Mouse (Mus musculus): ENCODE results near the gene Sumo3. TPM values are rescaled to one million over a fixed set of nuclear protein-coding genes. Genes with fewer than 3 reads are reported as not detected.

Gene Sumo3
- polyA plus RNA-seq, 1 experiment from 2014 or later, result 329 TPM

DNA sequence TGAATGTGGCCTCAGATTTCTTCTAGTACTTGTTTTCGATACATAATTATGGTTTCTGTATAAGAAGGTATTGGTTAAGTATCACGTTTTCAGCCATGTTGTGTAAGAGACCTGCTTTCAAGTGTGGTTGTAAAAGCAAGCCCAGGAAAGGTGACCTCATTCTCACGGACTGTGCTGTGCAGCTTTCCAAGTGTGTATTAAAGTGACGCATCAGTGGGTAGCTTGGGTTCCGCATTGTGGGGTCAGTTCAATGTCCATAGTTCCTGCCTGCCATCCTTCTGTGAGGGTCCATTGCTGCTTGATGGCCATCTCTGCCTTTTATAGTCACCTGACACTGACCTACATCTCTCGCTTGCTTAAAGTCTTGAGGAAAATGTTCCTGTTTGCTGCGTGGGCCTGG lies 11.0 kb downstream of the Sumo3 start:
- H3K27ac ChIP-seq, result no peak overlapping the region
- ATAC-seq, result no peak
- H3K4me1 ChIP-seq, result 0 out of 2 replicates have a peak, but pooled peaks cover 5% of the 10 kb centered on the region
- H3K27me3 ChIP-seq, result no peaks in the 10 kb centered on the region
- 97% methylated on average over 7 of the region's 7 CpGs for WGBS
- no peak overlapping the region for H3K4me3 ChIP-seq
- no peak overlapping the region for H3K4me2 ChIP-seq
- H3K9ac ChIP-seq, result no peak overlapping the region
- no peaks in the 10 kb centered on the region for H3K9me3 ChIP-seq (replicated peaks)
- peaks cover 66% of the 10 kb centered on the region for H3K36me3 ChIP-seq (ENCODE audit: poor library complexity, severe bottlenecking)

DNA sequence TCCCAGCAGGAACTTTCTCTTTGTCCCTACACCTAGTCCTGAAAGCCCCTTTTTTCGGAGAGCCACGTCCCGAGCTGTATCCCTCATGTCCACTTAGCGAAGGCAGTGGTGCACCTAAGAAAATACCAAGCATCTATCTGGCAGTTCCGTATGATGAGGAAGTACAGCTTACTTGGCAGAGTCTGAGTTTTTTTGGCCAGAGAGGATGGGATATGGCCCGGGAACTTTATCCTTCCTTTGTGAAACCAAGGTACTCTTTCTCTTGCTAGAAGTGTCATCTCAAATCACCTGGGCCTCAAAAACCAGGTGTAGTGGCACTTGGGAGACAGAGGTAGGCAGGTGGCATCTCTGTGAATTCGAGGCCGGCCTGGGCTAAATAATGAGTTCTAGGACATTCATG lies 15.6 kb downstream of the Sumo3 start:
- WGBS, result 77% methylated on average over 8 of the region's 8 CpGs
- peak overlapping the region; percentile 85 for H3K27ac ChIP-seq
- H3K4me2 ChIP-seq, result peak overlapping the region; percentile 82
- no peaks in the 10 kb centered on the region for H3K27me3 ChIP-seq
- H3K36me3 ChIP-seq (ENCODE audit: poor library complexity, severe bottlenecking), result peaks cover 24% of the 10 kb centered on the region
- H3K4me3 ChIP-seq, result peak overlapping the region; percentile 80
- H3K9me3 ChIP-seq (replicated peaks), result no peaks in the 10 kb centered on the region
- H3K9ac ChIP-seq, result peak overlapping the region; percentile 96
- H3K4me1 ChIP-seq, result peaks cover 36% of the 10 kb centered on the region
- ATAC-seq, result no peak

DNA sequence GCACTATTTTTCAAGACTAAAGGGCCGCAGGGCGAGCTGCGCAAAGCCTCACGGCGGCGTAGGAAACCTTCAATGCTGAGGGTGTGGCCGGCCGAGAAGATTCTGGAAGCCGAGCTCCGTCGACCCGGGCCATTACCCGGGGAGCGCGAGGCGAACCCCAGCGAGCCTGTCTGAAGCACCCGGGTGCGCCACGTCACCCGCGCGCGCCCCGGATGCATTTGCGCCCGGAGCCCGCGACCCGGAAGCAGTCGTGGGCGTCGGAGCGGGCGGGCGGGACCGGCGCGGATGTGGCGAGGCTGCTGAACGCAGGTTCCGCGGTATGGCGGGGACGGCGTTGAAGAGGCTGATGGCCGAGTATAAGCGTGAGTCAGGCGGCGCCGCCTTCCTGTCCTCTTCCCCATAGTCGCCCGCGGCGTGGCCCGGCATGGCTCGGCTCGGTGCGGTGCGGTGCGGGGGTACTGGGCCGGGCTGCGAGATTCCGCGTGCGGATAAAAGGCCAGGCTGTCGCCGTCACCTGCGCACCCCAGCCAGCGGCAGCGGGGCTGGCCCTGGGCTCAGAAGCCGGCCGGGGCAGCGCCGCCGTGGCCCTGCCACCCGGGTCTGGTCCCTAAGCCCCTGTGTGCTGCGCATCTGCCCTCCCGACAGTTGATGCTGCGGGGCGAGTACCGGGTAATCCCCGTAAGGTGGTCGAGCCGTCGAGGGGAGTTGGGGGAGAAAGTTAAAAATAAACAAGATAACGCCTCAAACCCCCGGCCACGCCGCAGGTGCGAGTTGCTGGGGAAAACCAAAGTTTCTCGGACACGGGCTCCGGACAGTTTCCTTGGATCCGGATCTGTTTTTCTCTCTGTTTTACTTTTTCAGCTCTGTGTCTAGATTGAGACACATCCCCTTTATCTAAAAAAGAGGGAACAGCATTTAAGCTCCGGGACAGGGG lies 16.4 kb downstream of the Sumo3 start, which contains the start of gene Ube2g2:
TSS of gene Ube2g2 (plus strand) at position 221 of the 934 bp plus-strand sequence.
- Histone ChIP-seq H3K4me1 (peaks cover 36% of the 10 kb centered on the region), H3K4me3 (peak within 1 kb of the TSS; percentile 80), H3K27me3 (no peaks in the 10 kb centered on the region), H3K9me3 (replicated peaks) (no peaks in the 10 kb centered on the region), H3K36me3 (ENCODE audit: poor library complexity, severe bottlenecking) (peaks cover 19% of the 10 kb centered on the region), H3K4me2 (peak within 1 kb of the TSS; percentile 82), H3K27ac (peak within 1 kb of the TSS; percentile 85), H3K9ac (peak within 1 kb of the TSS; percentile 96)
- under 1% methylated on average over 90 of the region's 96 CpGs for WGBS
- peak; percentile 94 for ATAC-seq

DNA sequence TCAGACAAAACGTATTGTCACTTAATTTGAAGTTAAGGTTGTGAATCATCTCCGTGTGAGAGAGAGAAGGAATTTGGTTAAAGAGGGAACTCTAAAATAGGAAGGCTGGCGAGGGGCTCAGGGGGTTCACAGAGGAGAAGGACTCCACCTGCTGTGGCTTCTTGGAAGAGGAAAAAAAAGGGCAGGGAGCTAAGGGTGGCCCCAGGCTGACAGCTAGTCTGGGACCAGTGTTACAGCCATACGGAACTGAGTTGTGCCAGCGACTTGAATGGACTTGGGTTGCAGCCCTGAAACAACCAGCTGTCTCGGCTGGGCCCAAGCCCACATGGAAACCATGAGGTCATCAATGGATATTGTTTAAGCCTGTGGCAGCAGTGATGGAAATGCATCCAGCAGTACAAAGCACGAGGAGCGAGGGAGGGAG lies 17.2 kb downstream of the Sumo3 start:
- peak overlapping the region; percentile 85 for H3K27ac ChIP-seq
- H3K4me1 ChIP-seq, result peaks cover 39% of the 10 kb centered on the region
- peak overlapping the region; percentile 80 for H3K4me3 ChIP-seq
- H3K36me3 ChIP-seq (ENCODE audit: poor library complexity, severe bottlenecking), result peaks cover 11% of the 10 kb centered on the region
- no peaks in the 10 kb centered on the region for H3K9me3 ChIP-seq (replicated peaks)
- peak; percentile 48 for ATAC-seq
- WGBS, result 1% methylated on average over 8 of the region's 8 CpGs
- H3K9ac ChIP-seq, result peak overlapping the region; percentile 96
- H3K27me3 ChIP-seq, result no peaks in the 10 kb centered on the region
- H3K4me2 ChIP-seq, result peak overlapping the region; percentile 82

DNA sequence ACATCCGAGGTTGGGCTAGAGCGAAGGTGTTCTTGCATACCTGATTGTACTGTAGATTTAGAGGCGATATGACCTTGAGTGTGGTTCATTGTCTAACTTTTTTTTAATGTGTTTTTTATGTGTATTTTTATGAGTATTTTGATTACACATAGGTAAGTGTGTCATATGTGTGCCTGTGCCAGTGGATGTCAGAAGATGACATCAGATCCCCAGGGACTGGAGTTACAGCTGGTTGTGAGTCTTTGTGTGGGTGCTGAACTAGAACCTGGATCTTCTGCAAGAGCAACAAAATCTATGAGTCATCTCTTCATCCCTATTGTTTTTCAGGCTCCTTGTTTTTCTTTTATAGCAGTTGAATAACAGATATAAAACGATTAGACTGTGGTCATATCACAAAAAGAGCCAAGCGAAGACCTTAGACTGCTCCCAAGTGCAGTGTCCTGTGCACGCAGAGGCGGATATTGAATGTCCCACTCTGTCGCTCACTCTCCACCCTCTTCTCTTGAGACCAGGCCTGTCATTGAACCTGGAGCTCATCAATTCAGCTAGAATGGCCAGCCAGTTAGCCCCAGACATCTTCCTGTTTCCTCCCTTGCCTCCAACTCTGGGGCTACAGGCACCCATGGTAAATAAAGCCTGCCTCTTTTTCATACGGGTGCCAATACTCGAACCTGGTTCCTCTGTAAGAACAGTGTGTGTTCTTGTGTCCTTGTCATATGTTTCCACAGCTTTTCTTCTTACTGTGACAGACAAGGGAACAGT lies 17.9 kb downstream of the Sumo3 start:
- H3K4me2 ChIP-seq, result peak overlapping the region; percentile 82
- ATAC-seq, result no peak
- H3K9me3 ChIP-seq (replicated peaks), result no peaks in the 10 kb centered on the region
- 88% methylated on average over 10 of the region's 10 CpGs for WGBS
- H3K4me1 ChIP-seq, result peaks cover 39% of the 10 kb centered on the region
- H3K27me3 ChIP-seq, result no peaks in the 10 kb centered on the region
- peak overlapping the region; percentile 96; the same call in 1 of the 2 replicates for H3K9ac ChIP-seq
- peak overlapping the region; percentile 85; the same call in 1 of the 2 replicates for H3K27ac ChIP-seq
- H3K36me3 ChIP-seq (ENCODE audit: poor library complexity, severe bottlenecking), result peaks cover 5% of the 10 kb centered on the region
- peak overlapping the region; percentile 80 for H3K4me3 ChIP-seq

DNA sequence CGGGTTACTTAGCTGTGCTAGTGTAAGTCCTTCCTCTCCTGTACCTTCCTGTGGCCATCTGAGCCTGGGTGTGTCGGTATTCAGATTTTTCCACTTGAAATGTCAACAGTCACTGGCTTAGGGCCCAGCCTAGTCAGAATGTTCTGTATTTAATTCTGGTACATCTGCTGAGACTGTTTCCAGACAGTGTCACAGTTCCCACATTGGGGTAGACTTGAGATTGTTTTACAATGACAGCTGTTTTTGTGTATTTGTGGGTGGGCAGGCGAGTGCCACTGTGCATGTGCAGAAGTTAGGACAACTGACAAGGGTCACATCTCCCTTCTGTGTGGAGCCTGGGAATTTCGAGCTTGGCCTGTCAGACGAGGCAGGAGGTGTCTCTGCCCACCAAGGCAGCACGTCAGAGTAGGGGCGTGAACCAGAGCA lies 18.7 kb downstream of the Sumo3 start:
- 77% methylated on average over 7 of the region's 7 CpGs for WGBS
- H3K36me3 ChIP-seq (ENCODE audit: poor library complexity, severe bottlenecking), result peaks cover 4% of the 10 kb centered on the region
- H3K4me2 ChIP-seq, result peak overlapping the region; percentile 22
- peaks cover 39% of the 10 kb centered on the region for H3K4me1 ChIP-seq
- no peak for ATAC-seq
- H3K9me3 ChIP-seq (replicated peaks), result no peaks in the 10 kb centered on the region
- H3K27ac ChIP-seq, result no peak overlapping the region
- H3K4me3 ChIP-seq, result no peak overlapping the region
- peak overlapping the region; percentile 96; the same call in 1 of the 2 replicates for H3K9ac ChIP-seq
- no peaks in the 10 kb centered on the region for H3K27me3 ChIP-seq

DNA sequence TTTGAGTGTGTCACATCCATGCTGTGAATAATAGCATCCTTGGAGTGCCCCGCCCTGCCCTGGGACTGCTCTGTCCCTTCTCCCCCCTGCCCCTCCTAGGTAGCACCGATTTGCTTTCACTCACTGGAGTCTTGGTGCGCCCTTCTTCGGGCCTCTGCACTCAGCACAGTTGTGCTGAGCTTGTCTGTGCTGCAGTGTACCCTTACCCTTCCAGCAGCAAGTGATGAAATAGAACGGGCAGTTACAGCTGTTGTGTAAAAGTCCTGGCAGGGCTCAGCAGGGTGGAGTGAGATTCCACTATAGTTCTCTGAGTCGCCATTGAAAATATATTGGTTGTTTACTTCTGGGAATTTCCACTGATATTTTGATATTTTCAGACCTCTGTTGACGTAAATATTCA lies 20.1 kb downstream of the Sumo3 start:
- H3K9ac ChIP-seq, result no peak overlapping the region
- 86% methylated on average over 7 of the region's 7 CpGs for WGBS
- peaks cover 4% of the 10 kb centered on the region for H3K36me3 ChIP-seq (ENCODE audit: poor library complexity, severe bottlenecking)
- no peaks in the 10 kb centered on the region for H3K9me3 ChIP-seq (replicated peaks)
- no peak overlapping the region for H3K27ac ChIP-seq
- ATAC-seq, result no peak
- peaks cover 41% of the 10 kb centered on the region for H3K4me1 ChIP-seq
- no peak overlapping the region for H3K4me3 ChIP-seq
- no peaks in the 10 kb centered on the region for H3K27me3 ChIP-seq
- no peak overlapping the region for H3K4me2 ChIP-seq

DNA sequence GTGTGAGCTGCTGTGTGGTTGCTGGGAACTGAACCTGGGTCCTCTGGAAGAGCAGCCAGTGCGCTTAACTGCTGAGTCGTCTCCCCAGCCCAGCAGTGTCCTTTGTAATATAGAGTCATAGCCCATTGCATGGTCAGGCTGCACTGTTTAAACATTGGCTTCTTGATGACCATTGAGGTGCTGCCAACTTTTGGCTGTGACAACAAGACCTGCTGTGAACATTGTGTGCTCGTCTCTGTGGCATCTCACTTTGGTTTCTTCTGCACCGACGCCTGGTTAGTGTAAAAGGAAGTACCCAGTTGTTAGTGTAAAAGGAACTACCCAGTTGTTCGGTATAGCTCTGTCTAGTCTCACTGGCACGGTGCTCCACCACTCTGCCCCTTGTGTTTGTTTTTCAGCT lies 20.7 kb downstream of the Sumo3 start:
- no peaks in the 10 kb centered on the region for H3K27me3 ChIP-seq
- no peak overlapping the region for H3K4me2 ChIP-seq
- H3K4me3 ChIP-seq, result no peak overlapping the region
- H3K9me3 ChIP-seq (replicated peaks), result no peaks in the 10 kb centered on the region
- no peak overlapping the region for H3K27ac ChIP-seq
- H3K9ac ChIP-seq, result no peak overlapping the region
- ATAC-seq, result no peak
- peaks cover 10% of the 10 kb centered on the region for H3K36me3 ChIP-seq (ENCODE audit: poor library complexity, severe bottlenecking)
- H3K4me1 ChIP-seq, result peaks cover 39% of the 10 kb centered on the region
- 85% methylated on average over 7 of the region's 7 CpGs for WGBS

DNA sequence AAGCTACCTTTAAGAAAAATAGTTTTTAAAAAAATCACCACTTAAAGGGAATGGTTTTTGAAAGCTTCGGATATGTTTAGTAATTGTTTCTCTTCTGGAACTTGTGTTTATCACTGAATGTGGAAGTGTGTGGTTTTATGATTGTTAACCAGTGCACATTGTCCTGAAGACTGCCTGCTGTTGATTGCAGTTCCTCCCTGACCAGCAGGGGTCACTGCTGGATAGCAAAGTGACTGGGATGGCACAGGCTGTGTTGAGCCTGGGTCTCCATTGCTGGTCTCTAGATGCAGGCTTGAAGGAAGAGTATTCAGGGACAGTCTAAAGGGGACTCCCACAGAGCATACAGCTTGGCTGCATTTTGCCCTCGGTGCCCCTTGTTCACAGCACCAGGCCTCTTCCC lies 21.6 kb downstream of the Sumo3 start:
- no peak overlapping the region for H3K4me3 ChIP-seq
- H3K9me3 ChIP-seq (replicated peaks), result no peaks in the 10 kb centered on the region
- WGBS, result 37% methylated on average over 2 of the region's 2 CpGs
- H3K27me3 ChIP-seq, result no peaks in the 10 kb centered on the region
- no peak overlapping the region for H3K27ac ChIP-seq
- peak; percentile 78 for ATAC-seq
- H3K36me3 ChIP-seq (ENCODE audit: poor library complexity, severe bottlenecking), result peaks cover 17% of the 10 kb centered on the region
- no peak overlapping the region for H3K9ac ChIP-seq
- no peak overlapping the region for H3K4me2 ChIP-seq
- H3K4me1 ChIP-seq, result peaks cover 36% of the 10 kb centered on the region

DNA sequence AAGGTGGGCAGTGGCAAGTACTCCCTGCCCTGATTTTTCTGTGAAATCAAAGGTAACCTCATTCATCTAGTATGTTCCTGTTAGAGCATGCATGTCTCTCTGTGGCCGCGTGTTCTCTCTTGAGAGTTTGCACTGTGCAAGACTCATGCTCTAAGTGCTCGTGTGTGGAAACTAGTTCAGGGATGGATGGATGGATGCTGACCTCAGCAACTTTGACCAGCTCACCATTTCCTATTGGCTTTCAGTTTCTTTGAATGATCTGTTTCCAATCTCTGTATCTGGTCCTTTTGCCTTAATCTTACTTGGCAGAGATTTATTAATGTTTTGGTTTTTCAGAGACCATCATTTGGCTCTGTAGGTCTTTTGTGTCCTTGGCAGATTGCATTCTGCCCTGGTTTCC lies 23.3 kb downstream of the Sumo3 start:
- no peak overlapping the region for H3K4me3 ChIP-seq
- H3K4me2 ChIP-seq, result no peak overlapping the region
- H3K9ac ChIP-seq, result no peak overlapping the region
- H3K27me3 ChIP-seq, result no peaks in the 10 kb centered on the region
- no peak for ATAC-seq
- WGBS, result 87% methylated on average over 3 of the region's 3 CpGs
- H3K27ac ChIP-seq, result no peak overlapping the region
- peaks cover 21% of the 10 kb centered on the region for H3K4me1 ChIP-seq
- H3K9me3 ChIP-seq (replicated peaks), result no peaks in the 10 kb centered on the region
- H3K36me3 ChIP-seq (ENCODE audit: poor library complexity, severe bottlenecking), result peaks cover 32% of the 10 kb centered on the region

DNA sequence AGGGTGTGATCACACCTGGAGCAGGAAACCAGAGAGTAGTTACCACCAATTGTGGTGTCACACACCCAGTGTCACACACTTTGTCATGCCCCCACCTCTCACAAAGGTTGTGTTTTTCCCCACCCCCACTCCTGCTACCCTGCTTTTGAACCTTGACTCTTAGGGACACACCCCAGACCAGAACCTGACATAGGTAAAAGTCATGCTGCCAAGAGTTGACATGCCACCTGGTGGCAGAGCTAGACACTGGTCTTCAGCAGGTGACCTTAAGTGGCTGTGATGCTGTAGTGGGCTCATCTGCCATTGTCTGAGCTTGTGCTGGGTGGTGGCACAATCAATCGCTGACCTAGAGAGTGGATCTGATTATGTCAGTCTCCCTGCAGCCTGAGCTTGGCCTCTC lies 24.1 kb downstream of the Sumo3 start:
- no peak overlapping the region for H3K4me3 ChIP-seq
- ATAC-seq, result no peak
- no peak overlapping the region for H3K9ac ChIP-seq
- no peaks in the 10 kb centered on the region for H3K27me3 ChIP-seq
- no peak overlapping the region for H3K4me2 ChIP-seq
- H3K36me3 ChIP-seq (ENCODE audit: poor library complexity, severe bottlenecking), result peaks cover 37% of the 10 kb centered on the region
- H3K9me3 ChIP-seq (replicated peaks), result no peaks in the 10 kb centered on the region
- 91% methylated on average over 1 of the region's 1 CpGs for WGBS
- peaks cover 13% of the 10 kb centered on the region; the same call in 1 of the 2 replicates for H3K4me1 ChIP-seq
- H3K27ac ChIP-seq, result no peak overlapping the region

DNA sequence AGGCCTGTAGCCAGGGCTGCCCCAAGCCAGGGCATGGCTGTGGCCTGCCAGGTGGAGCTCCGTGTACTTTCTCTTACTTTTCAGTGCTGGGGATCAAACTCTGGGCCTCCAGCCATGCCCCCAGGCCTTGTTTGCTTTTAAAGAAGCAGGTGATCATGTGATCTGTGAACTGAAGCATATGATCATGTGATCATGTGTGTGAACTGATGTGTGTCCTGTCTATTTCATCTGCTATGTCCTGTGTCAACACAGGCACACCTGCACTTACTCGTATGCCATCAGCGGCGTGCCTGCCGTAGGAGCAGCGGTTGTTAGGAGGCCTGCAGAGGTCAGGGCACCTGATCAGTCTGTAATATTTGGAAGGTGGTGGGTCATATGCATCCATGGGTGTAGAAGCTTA lies 28.1 kb downstream of the Sumo3 start:
- no peak for ATAC-seq

More for the DNA sequence above, 28.1 kb downstream of the Sumo3 start:
- H3K4me1 ChIP-seq, result peaks cover 7% of the 10 kb centered on the region
- no peaks in the 10 kb centered on the region for H3K27me3 ChIP-seq
- 84% methylated on average over 6 of the region's 6 CpGs for WGBS
- H3K36me3 ChIP-seq (ENCODE audit: poor library complexity, severe bottlenecking), result peaks cover 72% of the 10 kb centered on the region
- H3K4me3 ChIP-seq, result no peak overlapping the region
- H3K9ac ChIP-seq, result no peak overlapping the region
- H3K9me3 ChIP-seq (replicated peaks), result no peaks in the 10 kb centered on the region
- H3K4me2 ChIP-seq, result no peak overlapping the region
- no peak overlapping the region for H3K27ac ChIP-seq
